Mouse (Mus musculus) C2C12 (cell line): ENCODE results near the gene Sptssa.

Experiments used
- CTCF ChIP-seq: IDR thresholded peaks from one replicate; pipeline ENCODE4 v1.5.1; 2011; ENCODE audit not compliant: control insufficient read depth, insufficient read depth, insufficient read length
- FOSL1 ChIP-seq: IDR thresholded peaks from one replicate; pipeline ENCODE4 v1.8.0; 2011; ENCODE audit warnings: mild to moderate bottlenecking, low read length; ENCODE audit not compliant: poor library complexity, insufficient read depth, severe bottlenecking
- MAX ChIP-seq: IDR thresholded peaks from one replicate; pipeline ENCODE4 v1.6.1; 2011; ENCODE audit warnings: mild to moderate bottlenecking, control low read depth
- USF1 ChIP-seq: IDR thresholded peaks from one replicate; pipeline ENCODE4 v1.6.1; 2011; ENCODE audit warnings: low read depth, mild to moderate bottlenecking, control low read depth, moderate library complexity

DNA sequence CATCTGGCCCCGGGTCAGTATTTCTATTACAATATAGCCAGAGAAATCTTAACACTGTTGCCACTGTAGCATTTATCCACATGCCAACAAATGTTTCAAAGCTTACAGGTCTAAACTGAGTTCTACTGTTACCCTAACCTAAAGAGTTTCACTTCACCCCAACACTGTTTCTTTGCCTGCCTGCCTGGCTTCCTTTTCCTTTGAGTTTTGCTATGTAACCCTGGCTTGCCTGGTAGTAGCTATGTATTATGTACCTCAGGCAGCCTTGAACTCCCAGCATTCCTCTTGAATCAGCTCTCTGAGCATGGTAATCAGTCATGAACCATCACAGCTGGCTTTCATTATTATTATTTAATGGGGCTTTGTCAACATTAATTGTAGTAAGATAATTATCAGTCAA, 1.6 kb downstream of the Sptssa start:
- TF ChIP-seq USF1 (no peak), CTCF (no peak), MAX (no peak), FOSL1 (no peak)
